Mouse (Mus musculus) heart, adult 8-10 months (tissue): ENCODE data around the gene Pebp1. TPM values are rescaled to one million over a fixed set of nuclear protein-coding genes. Genes with fewer than 3 reads are reported as not detected.

Experiments
- DNase-seq: peaks from one replicate; pipeline ENCODE4 v3.0.0; 2022; ENCODE audit warnings: low spot score
- total RNA-seq, 4 experiments: library from RNA; stranded (reverse); gene quantifications; 2 replicates each; pipeline ENCODE4 v1.2.4; 2022

The Pebp1 gene
- total RNA-seq, 4 experiments from 2014 or later = 440 to 578 (median 532) TPM

- DNase-seq = peak; percentile 16
Measured at GRCm38 (mm10) chr5:117240761-117241322, 46.6 kb downstream of the Pebp1 start.

GRCm38 (mm10) chr5:117240321-117240731 lies 47.1 kb downstream of the Pebp1 start:
- peak; percentile 8 for DNase-seq

- no peak for DNase-seq
Measured at GRCm38 (mm10) chr5:117239106-117239505, 48.3 kb downstream of the Pebp1 start.

- DNase-seq = no peak
Measured at GRCm38 (mm10) chr5:117236540-117236939, 50.9 kb downstream of the Pebp1 start.

Other genes with a start within 250 kb of the Pebp1 start
- gene Suds3, start 171.5 kb downstream of the Pebp1 start, total RNA-seq = 100 to 1,000 TPM in 1 of 4 experiments, 10 to 100 TPM in 3; 75.9 to 101 (median 94.1) TPM
- gene Taok3, start 167.5 kb downstream of the Pebp1 start, total RNA-seq = 1 to 10 TPM; 6.1 to 8.4 (median 6.3) TPM
- gene Vsig10, start 31.5 kb upstream of the Pebp1 start, total RNA-seq = 1 to 10 TPM; 5.0 to 7.0 (median 6.3) TPM
- 100 to 1,000 TPM in 3 of 4 experiments, 10 to 100 TPM in 1; 87.1 to 122 (median 111) TPM for gene Wsb2, start 69.7 kb upstream of the Pebp1 start, total RNA-seq
- 1 to 10 TPM; 1.5 to 2.9 (median 2.1) TPM for gene Rfc5, start 101.4 kb upstream of the Pebp1 start, total RNA-seq
- gene Ksr2, start 126.4 kb upstream of the Pebp1 start, total RNA-seq = under 1 TPM; 0.03 to 0.11 (median 0.06) TPM